Mouse (Mus musculus): ENCODE measurements around the gene Eif4g1.
A peak's percentile ranks its signal among the peaks of the same experiment; 100 is the strongest.

The Eif4g1 gene

GRCm38 (mm10) chr16:20730293-20730711, 62.2 kb downstream of the Eif4g1 start:
- DNase-seq, result no peak

DNA sequence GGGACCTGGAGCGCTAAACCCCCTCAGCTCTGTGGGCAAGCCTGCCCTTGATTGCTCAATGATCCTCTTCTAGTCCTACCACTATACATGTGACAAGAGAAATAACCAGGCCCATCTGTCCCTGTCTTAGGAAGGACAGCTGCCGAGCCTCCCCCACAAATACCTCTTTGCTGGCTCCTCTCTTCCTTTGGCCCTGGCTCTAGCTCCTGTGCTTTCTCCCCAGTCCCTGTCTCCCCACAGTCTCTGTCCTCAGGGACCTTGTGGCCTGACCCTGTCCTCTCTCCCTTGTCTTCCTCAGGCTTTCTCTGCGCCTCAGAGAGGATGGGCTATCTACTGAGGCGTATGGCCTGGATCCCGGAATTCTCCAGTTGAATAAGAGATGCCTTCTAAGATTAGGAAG, 63.6 kb downstream of the Eif4g1 start:
- DNase-seq, result no peak

DNA sequence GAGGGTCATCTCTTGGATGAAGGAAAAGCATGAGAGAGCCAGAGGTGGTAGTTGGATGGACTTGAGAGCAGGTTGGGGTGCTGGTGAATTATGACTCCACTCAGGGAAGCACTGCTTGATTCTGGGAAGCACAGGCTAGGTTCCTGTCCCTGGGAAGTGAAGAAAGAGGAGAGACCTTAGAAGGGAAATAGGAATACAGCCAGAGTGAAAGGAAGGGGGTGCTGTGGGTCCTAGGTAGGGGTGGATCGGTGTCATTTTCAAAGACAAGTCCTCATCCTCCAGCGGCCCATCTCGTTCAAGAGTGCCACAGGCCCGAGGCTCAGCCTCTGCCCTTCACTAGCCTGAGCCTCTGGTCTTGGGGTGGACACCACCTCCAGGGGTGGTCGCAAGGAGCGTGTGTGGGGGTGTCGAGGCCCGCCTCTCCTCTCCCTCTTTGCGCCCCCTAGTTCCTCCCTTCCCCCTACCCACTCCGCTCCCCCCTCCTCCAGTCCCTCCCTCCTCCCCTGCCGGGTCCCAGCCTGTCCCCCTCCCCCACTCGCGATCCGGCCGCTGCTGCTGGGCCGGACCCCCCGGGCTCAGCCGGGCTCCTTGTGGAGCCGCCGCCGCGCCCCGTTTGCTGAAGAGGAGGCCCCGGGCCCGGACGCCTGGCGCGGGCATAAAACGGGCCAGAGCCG, 64.3 kb downstream of the Eif4g1 start:
- DNase-seq, result no peak

DNA sequence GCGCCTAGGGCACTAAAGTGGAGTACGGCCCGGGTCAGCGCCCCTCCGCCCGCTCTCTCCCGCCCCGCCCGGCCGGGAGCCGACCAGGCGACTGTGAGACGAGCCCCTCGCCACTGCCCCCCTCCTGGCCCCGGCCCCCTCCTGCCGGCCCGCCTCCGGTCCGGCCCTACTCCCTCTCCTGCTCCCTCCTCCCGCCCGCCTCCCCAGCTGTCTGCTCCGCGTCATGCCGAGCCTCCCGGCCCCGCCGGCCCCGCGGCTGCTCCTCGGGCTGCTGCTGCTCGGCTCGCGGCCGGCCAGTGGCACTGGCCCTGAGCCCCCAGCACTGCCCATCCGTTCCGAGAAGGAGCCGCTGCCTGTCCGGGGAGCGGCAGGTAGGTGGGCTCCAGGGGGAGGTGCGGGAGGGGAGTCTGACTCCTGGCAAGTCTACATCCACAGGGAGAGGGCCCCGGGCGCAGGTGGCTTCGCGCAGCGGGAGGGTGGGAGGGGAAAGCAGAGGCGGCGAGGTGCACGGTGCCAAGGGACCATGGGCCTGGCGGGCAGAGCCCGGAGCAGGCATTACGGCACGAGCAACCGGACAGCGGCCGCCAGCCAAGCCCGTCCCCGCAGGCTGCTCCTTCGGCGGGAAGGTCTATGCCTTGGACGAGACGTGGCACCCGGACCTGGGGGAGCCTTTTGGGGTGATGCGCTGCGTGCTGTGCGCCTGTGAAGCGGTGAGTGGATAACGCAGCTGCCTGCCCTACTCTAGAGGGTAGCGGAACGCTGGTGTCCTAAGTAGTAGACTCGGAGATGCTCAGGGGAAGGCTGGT, 65.0 kb downstream of the Eif4g1 start, which contains the start of gene Chrd:
Gene Chrd (plus strand): TSS at position 203 of the 806 bp plus-strand sequence.
- peak; percentile 68 for DNase-seq

DNA sequence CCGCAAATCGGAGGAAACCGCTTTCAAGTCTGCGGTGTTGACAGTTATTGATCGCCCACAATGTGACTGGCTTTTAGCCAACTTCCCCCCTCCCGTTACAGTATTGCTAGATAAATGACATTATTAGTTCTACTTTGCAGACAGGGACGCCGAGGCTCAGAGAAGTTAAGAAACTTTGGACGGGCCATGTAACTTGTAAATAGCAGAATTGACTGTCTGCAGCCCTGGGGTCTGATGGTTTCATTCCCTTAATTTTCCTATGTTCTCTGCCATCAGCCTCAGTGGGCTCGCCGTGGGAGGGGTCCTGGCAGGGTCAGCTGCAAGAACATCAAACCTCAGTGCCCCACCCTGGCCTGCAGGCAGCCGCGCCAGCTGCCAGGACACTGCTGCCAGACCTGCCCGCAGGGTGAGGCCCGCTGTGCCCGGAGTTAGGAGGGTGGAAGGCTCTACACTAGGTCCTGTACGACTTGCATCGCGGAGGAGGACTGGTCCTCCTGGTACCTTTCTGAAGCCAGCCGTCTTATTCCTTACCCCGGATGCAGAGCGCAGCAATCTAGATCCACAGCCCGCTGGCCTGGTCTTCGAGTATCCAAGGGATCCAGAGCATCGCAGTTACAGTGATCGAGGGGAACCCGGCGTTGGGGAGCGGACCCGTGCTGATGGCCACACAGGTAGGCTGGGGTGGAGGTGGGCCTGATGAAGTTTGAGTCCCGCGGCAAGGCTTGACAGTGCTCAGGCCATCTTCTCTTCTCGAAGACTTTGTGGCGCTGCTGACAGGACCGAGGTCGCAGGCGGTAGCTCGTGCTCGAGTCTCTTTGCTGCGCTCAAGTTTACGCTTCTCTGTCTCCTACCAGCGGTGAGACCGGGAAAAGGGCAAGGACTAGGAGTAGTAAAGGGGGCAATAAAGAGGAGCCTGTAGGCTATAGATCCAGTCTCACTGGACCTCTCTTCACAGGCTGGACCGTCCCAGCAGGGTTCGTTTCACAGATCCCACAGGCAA, 65.9 kb downstream of the Eif4g1 start, which contains the start of gene Thpo:
Gene Thpo (minus strand): TSS at position 781 of the 1,000 bp plus-strand sequence.
- DNase-seq, result no peak

GRCm38 (mm10) chr16:20735651-20736050, 67.5 kb downstream of the Eif4g1 start:
- DNase-seq, result no peak

DNA sequence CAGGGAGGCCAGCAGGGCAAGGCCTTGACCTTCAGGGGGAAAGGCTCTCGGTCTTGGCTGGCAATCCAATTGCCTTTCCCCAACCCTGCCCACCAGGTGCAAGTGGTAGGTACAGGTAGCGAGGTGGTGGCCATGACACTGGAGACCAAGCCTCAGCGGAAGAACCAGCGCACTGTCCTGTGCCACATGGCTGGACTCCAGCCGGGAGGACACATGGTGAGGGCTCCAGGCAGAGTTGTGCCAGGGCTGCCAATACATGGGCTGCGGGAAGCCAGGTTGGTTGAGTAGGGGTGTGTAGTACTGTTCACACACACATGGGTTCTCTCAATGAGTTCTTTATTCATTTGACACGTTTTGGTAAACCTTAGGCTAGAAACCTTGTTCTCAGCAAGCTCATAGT, 68.1 kb downstream of the Eif4g1 start:
- DNase-seq, result no peak

- no peak for DNase-seq
These were observed 68.7 kb downstream of the Eif4g1 start for GRCm38 (mm10) chr16:20736823-20737222.

GRCm38 (mm10) chr16:20739845-20740244, 71.7 kb downstream of the Eif4g1 start:
- DNase-seq, result no peak
